Mouse (Mus musculus): ENCODE measurements around the gene Gm17428.
A peak's percentile ranks its signal among the peaks of the same experiment; 100 is the strongest.
"Not testable (repeated sequence)": the region's sequence is repeated elsewhere in the genome, so short reads cannot be mapped to it uniquely, and the experiment has no call there.

Gene Gm17428

DNA sequence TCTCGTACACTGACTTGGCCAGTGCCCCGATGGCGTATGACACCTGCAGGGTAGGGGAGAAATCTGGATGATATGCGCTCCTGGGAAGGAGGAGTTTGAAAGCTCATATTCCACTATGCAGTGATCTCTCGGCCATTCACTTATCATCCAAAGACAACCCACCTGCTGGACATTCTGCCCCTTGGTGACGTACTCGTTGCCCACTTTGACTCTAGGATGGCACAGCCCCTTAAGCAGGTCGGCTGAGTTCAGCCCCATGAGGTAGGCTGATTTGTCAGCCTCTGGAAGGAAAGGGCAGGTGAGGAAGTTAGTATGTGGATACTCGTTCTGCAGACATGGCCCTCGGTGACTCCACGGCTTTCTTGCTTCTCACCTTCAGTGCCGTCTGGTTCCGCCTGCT, 12.1 kb downstream of the Gm17428 start:
- DNase-seq (ENCODE audit: low spot score in 2 of 2) = no peak

DNA sequence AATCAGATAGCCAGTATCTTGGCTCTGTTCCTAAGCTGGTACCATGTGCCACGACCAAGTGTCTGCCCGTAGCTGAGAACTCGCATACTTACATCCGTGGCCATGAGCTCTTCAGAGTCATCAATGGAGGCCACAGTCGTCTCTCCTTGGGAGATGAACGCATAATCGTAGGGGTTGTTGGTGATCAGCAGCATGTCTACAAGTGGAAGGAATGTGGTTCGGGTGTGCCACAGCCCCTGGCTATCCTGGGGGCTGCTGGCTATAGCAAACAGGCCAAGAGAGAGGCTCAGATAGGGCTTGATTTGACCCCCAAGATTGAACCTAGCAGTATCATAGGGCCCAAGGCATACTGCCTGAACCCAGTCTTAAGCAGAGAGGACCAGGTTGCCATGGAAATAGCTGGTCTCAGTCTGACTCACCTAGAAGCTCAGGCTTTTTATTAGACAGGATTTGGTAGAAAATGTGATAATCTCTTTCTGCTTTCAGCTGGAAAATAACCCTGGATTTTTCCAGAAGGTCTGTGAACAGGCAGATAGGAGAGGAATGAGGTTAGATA, 13.2 kb downstream of the Gm17428 start:
- DNase-seq (ENCODE audit: low spot score in 2 of 2) = no peak

DNA sequence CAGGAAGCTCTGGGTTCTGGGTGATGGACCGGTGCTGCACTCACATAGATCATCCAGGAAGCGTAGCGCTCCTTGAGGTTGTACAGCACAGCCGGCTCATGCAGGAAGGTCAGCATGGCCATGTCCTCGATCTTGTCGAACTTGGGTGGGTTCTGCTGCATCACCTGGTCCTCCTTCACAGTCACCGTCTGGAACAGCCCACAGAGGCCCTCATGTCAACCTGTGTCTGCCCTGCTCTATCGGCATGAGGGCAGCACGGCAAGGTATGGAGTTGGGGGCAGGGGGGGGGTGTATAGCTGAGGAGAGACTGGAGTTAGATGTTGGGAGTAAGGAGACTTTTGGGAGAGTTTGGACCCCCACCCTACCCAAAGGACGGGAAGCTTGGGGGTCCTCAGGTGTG, 15.5 kb downstream of the Gm17428 start:
- no peak for DNase-seq (ENCODE audit: low spot score in 2 of 2)

DNA sequence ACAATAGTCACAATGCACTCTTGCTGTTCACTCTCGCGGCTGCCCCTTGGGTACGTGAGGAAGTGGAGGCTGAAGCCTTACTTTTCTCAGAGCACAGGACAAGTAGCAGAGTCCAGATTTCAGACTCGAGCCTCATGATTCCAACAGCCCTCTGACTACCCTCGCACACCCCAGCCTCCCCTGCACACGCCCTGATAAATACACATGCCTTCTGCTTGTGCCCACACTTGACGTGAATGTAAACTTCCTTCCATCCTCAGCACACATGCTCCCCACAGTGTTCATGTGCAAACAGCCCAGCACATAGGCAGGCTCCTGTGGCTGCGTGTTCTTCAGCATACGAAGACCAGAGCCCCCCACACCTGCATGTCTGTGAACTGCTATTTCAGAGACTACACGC, 16.9 kb downstream of the Gm17428 start:
- no peak for DNase-seq (ENCODE audit: low spot score in 2 of 2)

DNA sequence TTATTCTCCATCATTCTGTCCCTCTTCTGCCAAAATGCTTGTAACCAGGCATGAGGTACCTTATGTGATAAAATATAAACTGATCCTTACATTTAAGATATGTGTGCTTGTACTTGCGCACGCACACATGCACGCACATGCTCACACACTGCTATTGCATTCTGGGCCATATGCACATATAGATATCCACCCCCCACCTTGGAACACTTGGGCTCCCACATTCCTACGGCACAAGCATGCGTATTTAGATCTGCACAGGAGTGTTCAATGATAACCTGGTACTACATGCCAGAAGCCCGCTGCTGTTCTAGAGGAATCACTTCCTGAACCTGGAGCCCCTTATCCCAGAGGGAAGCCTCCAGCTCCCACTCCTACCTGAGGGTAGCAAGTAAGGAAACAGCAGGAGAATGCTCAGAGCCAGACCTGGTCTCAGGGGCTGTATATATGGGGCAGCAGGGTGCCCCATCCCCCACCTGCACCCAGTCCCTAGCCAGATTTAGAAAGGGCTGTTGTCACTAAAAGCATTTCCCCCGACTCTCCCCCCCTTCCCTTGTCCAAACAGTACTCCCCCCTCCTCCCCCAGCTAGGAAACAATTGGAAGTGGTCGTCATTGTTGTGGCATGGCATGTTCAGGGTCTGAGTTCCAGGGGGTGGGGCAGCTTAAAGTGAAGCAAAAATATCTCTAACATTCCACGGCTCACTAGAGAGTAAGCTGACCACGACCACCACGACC, 17.6 kb downstream of the Gm17428 start, which contains the start of gene Myh7:
Myh7 (minus strand) TSS at position 491 of the 733 bp plus-strand sequence.
- DNase-seq (ENCODE audit: low spot score in 2 of 2) = no peak

DNA sequence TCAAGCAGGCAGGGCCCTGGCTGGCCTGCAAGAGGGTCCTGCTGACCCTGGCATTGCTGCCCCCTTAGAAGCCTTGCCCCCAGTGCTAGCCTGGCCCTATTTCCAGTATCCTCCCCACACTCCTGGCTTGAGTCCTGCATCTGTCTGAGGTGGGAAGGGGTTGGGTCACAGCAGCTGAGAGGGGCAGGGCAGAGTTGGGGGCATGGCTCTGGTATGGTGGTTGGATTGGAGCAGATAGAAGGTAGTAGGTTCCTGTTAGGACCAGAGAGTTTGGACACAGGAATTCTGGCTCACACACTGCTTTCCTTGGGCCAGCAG, 18.1 kb downstream of the Gm17428 start:
- DNase-seq (ENCODE audit: low spot score in 2 of 2) = no peak

GRCm38 (mm10) chr14:54995457-54996138, 18.9 kb downstream of the Gm17428 start:
- DNase-seq (ENCODE audit: low spot score in 2 of 2) = peak; percentile 44 to 54

- no peak for DNase-seq (ENCODE audit: low spot score in 2 of 2)
Measured at GRCm38 (mm10) chr14:54996793-54997192, 20.1 kb downstream of the Gm17428 start.

- DNase-seq (ENCODE audit: low spot score in 2 of 2) = no peak
Measured at GRCm38 (mm10) chr14:54997297-54997696, 20.6 kb downstream of the Gm17428 start.

DNA sequence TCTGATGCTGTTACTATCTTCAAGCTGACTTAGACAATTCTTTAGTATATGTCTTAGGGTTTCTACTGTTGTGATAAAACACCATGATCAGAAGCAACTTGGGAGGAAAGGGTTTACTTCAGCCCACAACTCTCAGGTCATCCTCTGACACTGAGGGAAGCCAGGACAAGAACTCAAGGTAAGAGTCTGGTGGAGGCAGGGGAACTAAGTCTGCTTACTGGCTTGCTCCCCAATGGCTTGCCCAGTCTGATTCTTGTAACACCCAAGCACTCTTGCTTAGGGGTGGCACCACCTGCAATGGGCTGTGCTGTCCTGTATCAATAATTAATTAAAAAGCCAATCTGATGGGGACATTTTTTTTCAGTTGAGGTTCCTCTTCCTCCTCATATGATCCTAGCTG, 21.9 kb downstream of the Gm17428 start:
- DNase-seq (ENCODE audit: low spot score in 2 of 2) = no peak

DNA sequence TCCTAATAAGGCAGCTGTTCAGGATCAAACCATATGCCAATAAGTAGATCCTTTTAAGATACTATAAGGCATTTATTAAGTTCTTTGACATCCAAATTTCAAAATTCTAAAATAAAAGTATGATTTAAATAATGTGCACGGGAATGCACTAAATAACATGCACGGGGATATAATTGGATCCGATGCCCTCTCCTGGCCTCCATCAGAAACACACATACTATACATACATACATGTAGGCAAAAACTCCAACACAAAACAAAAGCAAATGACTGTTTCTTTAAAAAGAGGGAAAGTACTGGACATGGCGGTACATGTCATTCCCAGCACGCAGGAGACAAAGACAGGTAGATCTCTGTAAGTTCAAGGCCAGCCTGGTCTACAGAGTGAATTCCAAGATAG, 23.1 kb downstream of the Gm17428 start:
- not testable (repeated sequence) for DNase-seq (ENCODE audit: low spot score in 2 of 2)

- no peak for DNase-seq (ENCODE audit: low spot score in 2 of 2)
Measured at GRCm38 (mm10) chr14:55000814-55001213, 24.1 kb downstream of the Gm17428 start.

GRCm38 (mm10) chr14:55001446-55001845, 24.7 kb downstream of the Gm17428 start:
- DNase-seq (ENCODE audit: low spot score in 2 of 2) = no peak

GRCm38 (mm10) chr14:55001938-55002686, 25.4 kb downstream of the Gm17428 start:
- no peak for DNase-seq (ENCODE audit: low spot score in 2 of 2)

GRCm38 (mm10) chr14:55002687-55003120, 26.0 kb downstream of the Gm17428 start:
- no peak for DNase-seq (ENCODE audit: low spot score in 2 of 2)

- no peak for DNase-seq (ENCODE audit: low spot score in 2 of 2)
Measured at GRCm38 (mm10) chr14:55003878-55004855, 27.4 kb downstream of the Gm17428 start.

GRCm38 (mm10) chr14:55005506-55005905, 28.8 kb downstream of the Gm17428 start:
- no peak for DNase-seq (ENCODE audit: low spot score in 2 of 2)

GRCm38 (mm10) chr14:55005967-55006366, 29.2 kb downstream of the Gm17428 start:
- DNase-seq (ENCODE audit: low spot score in 2 of 2) = no peak

DNA sequence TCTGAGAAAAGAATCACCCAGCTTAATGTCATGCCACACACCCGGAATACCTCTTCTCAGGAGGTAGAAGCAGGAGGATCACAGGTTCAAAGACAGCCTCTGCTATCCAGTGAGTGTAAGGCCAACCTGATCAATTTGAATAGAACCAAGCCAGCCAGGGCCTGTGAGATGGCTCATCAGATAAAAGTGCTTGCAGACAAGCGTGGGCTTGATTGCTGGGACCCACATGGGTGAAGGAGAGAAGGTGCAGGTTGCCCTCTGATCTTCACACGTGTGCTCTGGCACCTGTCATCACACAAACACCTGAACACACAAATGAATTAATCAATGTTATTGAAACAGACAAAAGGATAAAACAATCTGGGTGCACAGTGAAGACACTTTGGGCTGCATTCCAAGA, 29.8 kb downstream of the Gm17428 start:
- DNase-seq (ENCODE audit: low spot score in 2 of 2) = no peak

- no peak for DNase-seq (ENCODE audit: low spot score in 2 of 2)
Measured at GRCm38 (mm10) chr14:55007120-55007908, 30.6 kb downstream of the Gm17428 start.

Data from frontal cortex, postnatal 10 days (tissue).